Mouse (Mus musculus) mouse trophoblast stem cell (cell line): ENCODE measurements at regions not wholly inside any gene's neighbourhood (a gene's known extent, or its start where the extent isn't known, plus 50 kb on each side); places are given as distances from the start of the nearest gene placed in this dataset.

Experiments
- in situ Hi-C, 2 experiments: fragments of 300-500 bp; cut with MseI, MboI; formaldehyde crosslinking; loops; 2 replicates in 1 of 2; 3 replicates in 1 of 2; pipeline ENCODE4 v1.15.1; 2025

GRCm38 (mm10) chr3:57910020-57910419 lies 62.1 kb upstream of the Pfn2 start:
- in situ Hi-C loops = no loop called here

DNA sequence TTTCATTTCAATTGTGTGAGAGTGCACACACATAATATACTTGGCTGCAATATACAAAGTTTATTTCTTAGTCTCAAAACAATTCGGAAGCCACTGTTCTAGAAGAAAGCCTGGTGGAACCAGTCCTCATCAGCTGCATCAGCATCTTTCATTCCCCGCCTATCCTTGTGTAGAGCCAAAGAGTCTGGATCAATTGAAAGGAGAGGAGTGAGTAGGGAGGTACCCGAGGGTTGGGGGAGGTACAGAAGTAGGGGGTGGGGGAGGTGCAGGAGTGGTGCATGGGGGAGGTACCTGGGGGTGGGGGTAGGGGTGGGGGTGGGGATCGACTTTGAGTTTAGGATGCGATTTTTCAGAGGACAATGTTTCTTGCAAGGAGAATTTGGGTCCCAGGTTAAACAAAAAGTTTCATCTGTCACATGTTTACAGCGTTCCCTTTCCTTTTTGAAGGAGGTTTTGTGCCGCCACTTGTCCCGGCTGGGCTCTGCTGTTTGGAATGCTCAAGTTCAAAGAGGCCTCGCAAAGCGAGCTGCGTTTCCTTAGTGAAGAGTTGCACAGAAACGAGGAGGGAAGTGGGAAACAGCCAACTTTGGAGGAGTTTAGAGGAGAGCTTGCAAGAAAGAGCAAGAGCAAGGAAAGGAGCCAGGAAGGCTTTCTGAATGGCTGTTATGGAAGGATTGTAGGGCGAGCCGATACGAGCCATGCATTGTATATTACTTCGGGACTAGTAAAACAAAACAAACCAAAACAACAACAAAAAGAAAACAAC lies 64.1 kb upstream of the Pfn2 start:
- in situ Hi-C loops = no loop called here

DNA sequence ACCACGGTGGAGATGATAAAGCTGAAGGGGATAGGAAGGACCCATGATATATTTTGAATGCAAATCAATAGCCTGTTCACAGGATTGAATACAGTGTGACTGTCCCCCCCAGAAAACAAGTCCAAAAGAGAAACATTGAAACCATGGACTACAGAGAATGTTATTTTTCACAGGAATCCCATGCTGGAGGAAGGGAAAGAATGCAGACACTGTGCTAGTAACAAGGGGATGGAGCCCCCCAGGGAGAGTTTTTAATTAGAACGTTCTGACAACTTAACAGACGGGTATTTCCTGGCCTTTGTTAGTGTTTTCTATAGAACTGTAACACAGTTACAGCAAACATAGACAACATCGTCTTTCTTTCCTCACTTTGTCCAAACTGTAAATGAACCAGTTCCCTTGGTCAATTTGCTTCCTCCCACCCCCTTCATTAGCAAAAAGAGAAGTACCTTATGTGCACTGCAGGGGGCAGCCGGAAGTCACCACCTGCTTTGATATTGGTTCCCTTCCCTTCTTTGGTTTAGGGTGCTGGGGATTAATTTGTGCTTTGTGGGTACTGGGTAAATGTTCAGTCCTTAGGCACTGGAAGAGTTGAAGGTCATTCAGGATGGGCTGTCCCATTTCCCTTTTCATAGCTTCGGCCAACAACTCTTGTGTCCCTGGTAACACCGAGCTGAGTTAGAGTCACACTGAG lies 64.9 kb upstream of the Pfn2 start:
- in situ Hi-C loops = no loop called here

- in situ Hi-C loops = no loop called here
Observed at GRCm38 (mm10) chr3:57914687-57915086, 66.8 kb upstream of the Pfn2 start.

DNA sequence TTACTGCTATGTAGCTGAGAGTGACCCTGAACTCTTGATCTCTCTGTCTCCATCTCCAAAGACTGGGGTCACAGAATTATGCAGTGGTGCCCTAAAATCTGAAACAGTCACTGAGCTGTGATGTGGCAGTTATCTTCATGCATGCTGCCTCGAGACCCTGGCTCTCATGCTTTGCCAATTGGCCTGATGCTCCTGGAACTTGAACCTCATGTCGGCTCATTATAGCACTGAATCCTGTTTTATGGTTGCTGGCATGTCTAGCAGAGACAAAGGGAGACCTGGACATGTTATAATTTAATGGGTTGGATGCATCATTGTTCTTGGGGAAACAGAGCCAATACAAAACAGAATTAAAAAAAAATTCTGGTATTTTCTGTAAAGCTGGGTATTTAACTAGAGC lies 71.0 kb upstream of the Pfn2 start:
- in situ Hi-C loops = no loop called here

- in situ Hi-C loops = no loop called here
Observed at GRCm38 (mm10) chr3:57919390-57920089, 71.7 kb upstream of the Pfn2 start.

- in situ Hi-C loops = no loop called here
Observed at GRCm38 (mm10) chr3:57920090-57920432, 72.2 kb upstream of the Pfn2 start.

- in situ Hi-C loops = no loop called here
Observed at GRCm38 (mm10) chr3:57921071-57921882, 73.4 kb upstream of the Pfn2 start.

DNA sequence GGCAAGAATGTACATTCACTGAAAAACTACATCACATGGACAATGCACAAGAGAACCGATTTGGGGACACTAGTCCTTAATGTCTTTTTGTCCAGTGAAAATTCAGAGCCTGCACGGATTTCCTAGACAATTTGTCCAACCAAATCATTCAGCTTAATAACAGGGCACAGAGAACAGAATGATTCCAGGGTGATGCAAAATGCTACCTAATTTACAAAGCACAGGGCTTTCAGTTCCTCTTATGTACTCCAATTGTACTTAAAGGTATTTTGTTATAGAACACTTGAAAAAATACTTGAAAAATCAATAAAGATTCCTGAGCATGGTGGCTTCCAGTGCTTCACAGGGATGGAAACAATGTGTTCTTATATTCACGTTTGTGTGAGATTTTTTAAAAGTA lies 75.2 kb upstream of the Pfn2 start:
- in situ Hi-C loops = no loop called here

DNA sequence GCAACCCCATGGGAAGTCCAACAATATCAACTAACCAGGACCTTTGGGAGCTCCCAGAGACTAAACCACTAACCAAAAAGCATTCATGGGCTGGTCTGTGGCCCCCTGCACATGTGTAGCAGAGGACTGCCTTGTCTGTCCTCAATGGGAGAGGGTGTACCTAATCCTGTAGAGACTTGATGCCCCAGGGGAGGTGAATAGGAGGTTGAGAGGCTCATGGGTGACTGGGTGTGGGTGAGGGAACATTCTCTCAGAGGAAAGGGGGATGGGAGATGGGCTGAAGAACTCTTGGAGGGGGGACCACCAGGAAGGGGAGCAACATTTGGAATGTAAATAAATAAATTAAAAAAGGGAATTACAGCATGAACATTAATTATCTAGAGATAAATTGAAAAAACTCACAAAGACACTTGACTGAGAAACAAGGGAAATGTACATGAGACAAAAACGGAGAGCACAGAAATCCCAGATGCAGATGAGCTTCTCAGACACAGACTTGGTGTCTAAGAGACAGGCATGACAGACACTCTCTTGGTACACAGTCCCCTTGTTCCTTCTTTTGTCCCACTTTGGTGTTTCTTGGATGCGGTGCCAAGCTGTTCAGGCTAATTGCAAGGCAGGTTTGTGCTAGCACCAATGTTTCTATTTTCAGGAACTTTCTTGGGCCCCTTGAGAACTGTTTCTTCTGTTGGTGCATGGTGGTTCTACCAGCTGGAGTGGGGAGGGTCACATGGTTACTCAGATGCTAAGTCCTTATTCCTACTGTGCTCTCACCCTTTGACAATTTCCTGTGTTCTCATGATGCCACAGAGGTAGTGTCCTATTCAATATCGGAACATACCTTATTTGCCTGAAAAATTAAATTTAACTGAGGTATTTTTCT lies 85.0 kb upstream of the Pfn2 start:
- in situ Hi-C loops = no loop called here

DNA sequence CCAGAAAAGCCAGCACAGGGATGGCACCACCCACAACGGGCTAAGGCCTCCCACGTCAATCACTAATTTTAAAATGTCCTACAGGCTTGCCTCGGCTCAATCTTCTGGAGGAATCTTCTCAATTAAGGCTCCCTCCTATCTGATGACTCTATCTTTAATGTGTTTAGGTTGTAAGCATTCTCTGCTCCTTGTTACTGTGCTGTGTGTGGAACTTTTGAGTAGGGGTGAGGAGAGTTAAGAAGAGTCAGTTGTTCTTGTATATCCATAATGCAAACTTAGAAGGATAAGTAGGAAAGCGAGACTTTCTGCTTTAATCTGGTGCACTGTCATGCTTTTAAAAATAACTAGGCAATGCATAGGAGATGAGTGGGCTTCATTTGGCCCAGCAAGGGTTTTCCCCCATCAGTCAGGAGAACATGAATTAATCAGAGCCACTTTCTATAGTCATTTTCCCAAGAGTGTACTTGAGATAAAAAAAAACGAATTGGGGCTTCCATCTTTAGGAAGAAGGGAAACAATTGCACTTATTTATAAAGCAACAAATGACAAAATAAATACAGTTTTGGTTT lies 87.2 kb upstream of the Pfn2 start:
- in situ Hi-C loops = no loop called here

GRCm38 (mm10) chr3:57940504-57941381 lies 92.9 kb upstream of the Pfn2 start:
- in situ Hi-C loops = no loop called here

DNA sequence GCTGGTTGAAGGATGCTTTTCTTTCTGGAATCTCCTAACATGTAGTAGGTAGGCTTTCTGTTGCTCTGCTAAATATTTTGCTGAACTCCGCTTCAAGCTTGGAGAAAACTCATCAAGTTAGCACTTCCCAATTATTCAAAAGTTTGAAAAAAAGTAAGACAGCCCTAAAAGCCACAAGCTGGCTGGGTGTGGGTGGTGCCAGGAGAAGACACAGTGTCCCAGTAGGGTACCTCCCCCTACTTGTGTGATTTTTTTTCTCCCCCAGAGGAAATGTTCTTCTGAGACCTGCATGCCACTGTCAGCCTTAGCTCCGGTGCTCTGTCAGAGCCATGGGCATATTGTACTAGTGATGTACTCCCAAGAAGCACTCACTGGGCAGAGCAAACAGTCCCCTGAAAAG lies 96.8 kb upstream of the Pfn2 start:
- in situ Hi-C loops = no loop called here

DNA sequence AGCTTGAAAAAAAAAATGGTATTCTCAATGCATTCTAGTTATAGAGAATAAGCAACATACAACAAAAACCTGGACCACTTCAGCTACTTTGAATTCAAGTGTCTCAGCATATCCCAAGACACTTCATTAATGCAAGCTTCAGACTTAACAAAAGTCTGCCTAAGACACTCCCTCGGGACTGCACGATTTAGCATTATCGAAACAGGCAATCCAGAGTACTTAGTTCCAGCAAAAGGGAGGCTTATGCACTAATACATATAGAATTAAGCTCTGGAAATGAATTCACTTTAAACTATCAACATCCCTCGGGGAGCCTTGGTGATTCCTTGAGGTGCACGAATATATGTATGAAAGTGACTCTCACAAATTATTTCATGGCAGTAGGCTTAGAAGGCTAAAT lies 97.9 kb upstream of the Pfn2 start:
- in situ Hi-C loops = no loop called here

GRCm38 (mm10) chr3:57947331-57947730 lies 99.5 kb upstream of the Pfn2 start:
- in situ Hi-C loops = no loop called here

GRCm38 (mm10) chr3:57948720-57949119 lies 100.8 kb upstream of the Pfn2 start:
- in situ Hi-C loops = no loop called here

GRCm38 (mm10) chr3:57950431-57951331 lies 102.8 kb upstream of the Pfn2 start:
- in situ Hi-C loops = no loop called here

DNA sequence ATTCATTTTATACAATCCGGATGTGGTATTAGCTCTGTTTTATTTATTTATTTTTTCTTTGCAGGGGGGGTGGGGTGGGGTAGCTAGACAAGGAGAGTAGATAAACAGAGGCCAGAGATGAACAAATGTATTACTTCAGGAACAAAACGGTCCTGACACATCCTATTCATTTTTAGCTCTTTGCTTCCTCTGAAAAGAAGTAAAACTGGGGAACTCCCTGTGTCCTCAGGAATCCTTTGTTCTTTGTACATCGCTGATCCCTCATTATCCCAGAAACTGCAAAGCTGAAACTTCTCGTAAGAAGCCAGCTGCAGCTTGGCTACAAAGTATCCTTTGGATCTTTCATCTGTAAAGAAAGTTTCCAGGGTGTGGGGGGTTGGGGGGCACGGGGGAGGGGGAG lies 103.6 kb upstream of the Pfn2 start:
- in situ Hi-C loops = no loop called here

DNA sequence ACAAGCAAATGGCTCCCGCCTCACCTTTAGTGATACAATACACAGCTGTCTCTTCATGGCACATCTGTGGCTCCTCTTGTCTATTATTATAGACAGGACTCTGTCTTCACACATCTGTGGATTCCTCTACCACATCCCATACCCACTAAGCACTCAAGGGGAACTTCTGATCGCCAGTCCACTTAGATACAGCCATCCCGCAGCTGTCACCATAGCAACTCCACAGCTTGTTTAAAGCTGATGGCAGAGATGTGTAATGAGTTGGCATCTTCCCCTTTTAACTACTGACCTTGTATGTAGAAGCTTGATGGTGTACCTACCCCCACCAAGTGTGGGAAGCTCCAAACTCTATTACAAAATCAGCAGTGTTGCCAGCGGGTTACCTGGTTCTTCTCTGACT lies 109.5 kb upstream of the Pfn2 start:
- in situ Hi-C loops = no loop called here
